Mouse (Mus musculus) cerebellum, adult 9-11 months (tissue): Measurements from ENCODE around the gene Vmn2r88.
"Not testable (repeated sequence)": the region's sequence is repeated elsewhere in the genome, so short reads cannot be mapped to it uniquely, and the experiment has no call there.

ENCODE experiments used
- DNase-seq: peaks from one replicate; pipeline ENCODE4 v3.0.0; 2022

The Vmn2r88 gene

DNA sequence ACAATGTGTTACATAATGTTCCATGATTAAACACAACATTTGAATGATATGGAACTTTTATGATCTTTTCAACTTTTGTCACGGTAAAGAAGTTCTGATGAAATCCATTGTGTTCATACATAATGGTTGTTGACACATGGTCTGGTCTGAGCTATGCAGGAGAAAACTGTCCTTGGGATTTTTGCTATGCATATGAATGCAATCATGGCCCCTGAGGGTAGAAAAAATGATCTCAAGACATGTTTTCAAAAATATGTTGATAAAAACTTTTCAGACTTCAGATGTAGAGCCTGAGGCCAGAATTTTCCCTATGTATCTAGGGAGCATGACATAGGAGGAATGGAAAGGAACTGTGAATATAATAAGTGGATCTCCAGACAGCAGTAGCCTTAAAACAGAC is at the start of gene Vmn2r88:
Gene Vmn2r88 (plus strand): TSS at position 301 of the 400 bp plus-strand sequence.
- no peak for DNase-seq

DNA sequence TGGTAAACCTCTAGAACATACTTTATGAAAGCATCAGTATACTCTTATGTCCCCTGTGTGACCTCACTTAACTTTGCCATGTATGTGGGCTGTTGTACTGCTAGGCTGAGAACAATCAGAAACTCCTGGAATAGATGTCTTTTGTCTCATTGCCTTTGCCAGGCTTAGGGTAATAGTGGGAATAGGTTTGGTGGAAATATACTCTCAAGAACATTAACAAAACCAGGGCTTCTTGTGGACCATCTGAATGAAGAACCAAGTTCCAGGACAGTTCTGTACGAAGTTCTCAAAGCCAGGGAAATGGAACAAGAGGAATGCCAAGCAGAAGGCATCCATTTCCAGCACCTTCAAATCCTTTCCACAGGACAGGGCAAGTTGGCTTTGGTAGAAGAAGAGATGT is 49.2 kb upstream of the Vmn2r88 start, which contains the start of gene Gm7247:
Gene Gm7247 (plus strand): TSS at position 301 of the 400 bp plus-strand sequence.
- DNase-seq = no peak

DNA sequence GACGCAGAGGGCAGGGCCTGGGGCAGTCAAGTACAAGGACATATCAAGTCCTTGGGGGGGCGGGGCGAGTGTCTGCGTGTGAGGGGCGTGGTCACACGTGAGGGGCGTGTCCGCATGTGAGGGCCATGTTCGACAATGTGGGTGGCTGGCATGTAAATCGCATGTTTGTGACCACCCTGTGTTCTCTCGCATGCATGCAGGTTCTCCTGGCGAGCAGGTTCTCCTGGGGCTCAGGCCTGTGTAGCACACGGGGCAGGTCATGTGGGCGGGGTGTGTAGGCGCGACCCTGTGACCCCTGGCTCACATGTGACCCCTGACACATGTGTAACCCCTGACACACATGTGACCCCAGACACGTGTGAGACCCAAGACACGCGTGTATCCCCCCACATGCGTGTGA is 27.8 kb upstream of the Vmn2r88 start:
- DNase-seq = no peak

DNA sequence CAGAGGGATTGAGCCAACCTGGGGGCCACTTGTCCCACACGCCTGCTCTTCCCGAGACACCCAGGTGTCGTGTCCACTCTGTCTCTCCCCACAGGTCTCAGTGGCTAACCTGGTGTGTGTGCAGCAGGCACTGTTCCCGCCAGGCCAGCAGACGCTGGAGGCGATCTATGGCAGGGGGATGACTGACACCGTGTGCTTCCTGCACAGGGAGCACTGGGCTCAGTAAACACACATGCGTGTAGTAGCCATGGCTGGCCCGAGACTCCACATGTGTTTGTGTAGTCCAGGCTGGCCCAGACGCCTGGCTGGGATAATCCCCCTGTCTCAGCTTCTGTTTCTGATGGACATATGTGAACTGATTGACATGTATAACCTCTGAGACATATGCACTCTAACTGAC is 26.3 kb upstream of the Vmn2r88 start:
- no peak for DNase-seq

DNA sequence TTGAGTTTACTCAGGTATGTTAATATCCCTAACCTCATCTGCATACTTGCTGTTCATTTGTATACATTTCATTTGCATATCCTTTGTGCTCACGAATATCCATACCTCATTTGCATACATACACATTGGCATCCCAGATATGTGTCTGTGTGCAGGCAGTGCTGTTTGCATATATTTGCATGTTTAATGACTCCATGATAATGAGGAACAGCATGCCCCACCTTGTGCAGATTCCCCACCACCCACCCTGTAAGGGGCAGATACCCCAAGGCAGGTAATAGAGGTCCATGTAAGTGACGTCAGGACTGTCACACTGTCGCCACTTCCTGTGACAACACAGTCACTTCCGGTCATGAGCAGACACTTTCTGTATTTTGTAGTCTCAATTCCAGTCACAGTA is 24.9 kb upstream of the Vmn2r88 start:
- DNase-seq = no peak

DNA sequence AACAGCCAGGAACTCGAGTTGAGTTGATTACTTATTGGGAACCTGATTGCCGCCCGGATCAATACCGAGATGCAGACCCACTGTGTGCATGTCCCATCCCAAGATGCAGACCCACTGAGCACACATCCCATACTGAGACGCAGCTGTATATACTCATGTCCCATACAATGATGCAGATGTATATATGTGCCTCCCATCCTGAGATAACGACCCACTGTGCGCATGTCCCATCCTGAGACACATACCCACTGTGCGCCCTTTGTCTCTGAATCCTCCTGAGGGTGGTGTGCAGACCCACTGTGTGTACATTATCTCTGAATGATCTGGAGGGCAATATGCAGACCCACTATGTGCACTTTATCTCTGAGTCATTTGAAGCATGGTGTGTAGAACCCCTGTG is 22.9 kb upstream of the Vmn2r88 start:
- DNase-seq = no peak

DNA sequence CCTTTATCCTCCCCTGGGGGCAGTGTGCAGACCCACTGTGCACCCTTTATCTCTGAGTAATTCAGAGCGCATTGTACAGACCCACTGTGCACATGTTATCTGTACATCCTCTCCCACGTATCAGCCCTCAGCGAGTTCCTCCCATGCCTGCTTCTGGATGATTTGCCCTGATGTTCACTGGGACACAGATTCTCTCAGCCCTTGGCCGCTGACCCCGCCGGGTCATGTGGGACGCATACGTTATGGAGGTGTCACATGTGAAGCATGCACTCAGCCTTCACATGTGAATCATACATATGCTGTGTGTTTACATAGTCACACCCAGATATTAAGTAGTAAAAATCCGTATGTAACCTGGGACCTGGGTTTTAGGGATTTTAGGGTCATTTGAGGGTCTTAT is 22.4 kb upstream of the Vmn2r88 start:
- no peak for DNase-seq

DNA sequence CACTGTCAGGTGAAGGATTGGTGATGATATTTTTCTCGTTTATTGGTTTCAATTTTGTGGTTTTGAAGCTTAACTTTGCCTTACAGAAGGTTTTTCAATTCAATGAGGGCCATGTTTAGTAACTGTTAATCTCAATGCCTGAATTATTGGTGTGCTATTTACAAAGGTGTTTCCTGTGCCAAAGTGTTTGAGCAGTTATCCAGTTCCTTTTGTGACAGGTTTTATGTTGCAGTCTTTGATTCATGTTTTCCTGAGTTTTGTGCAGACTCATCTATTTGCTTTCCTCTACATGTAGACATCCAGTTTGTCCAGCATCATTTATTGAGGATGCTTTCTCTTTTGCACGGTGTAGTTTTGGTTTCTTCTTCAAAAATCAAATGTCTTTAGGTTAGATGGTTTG is 13.3 kb downstream of the Vmn2r88 start:
- no peak for DNase-seq

DNA sequence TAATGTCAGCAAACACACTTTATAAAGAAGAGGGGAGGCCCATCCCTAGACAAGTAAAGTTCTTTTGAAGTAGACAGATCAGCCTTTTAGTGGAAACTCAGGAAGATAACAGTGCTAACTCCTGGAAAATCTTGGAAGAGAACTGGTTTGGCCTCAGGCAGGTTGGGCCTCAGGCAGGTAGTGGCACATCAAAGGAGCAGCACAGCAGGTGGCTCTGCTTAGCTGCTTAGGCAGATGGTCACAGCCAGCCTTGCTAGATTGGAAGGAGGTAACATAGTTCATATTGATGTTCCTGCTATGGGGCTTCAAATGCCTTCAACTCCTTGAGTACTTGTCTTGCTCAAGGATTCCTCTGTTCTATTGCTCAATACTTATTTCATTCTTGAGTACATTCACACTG is 19.5 kb downstream of the Vmn2r88 start:
- DNase-seq = not testable (repeated sequence)

DNA sequence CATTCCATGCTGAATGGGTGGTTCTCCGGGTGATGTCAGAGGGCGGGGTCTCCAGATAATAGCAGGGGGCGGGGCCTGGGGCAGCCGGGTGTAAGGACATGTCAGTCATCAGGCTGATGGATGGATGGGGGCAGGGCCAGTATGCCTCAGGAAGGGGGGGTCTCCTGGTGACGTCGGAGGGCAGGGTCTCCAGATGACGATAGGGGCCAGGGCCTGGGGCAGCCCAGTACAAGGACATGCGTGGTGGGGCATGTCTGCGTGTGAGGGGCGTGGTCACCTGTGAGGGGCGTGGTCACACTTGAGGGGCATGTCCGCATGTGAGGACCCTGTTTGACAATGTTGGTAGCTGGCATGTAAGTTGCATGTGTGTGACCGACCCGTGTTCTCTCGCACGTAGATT is 23.9 kb downstream of the Vmn2r88 start:
- no peak for DNase-seq

DNA sequence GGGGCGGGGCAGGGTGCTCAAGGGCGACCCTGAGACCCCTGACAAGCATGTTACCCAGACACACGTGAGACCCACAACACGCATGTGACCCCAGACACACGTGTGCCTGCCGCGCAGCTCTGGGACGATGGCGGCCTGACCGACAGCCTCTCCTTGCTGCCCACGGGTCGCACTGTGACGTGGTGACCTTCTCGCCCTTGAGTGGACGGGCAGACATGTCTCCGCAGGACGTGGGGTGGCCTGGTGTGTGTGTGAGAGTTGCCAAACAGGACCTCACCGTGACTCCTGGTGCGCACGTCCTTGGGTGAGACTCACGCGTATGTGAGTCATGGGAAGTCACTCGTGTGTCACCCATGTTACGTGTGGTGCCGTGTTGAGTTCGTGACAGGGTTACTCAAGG is 24.4 kb downstream of the Vmn2r88 start:
- DNase-seq = no peak

DNA sequence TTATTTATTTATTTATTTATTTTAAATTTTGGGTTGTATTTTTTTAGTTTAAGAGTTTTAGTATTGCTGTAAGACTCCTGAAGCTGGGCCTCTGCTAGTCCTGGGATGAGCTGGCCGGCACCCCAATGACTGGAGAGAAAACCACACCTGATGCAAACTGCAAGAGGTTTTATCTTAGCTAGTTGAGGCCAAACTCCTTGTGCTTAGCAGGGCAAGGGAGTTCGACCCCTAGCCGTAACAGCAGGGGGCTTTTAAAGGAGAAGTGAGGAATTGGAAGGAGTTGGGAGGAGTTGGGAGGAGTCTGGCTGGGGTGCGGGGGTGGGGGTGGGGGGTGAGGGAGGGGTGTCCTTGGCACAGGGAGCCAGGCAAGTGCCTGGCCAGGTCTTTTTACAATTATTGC is 28.3 kb downstream of the Vmn2r88 start:
- DNase-seq = no peak

DNA sequence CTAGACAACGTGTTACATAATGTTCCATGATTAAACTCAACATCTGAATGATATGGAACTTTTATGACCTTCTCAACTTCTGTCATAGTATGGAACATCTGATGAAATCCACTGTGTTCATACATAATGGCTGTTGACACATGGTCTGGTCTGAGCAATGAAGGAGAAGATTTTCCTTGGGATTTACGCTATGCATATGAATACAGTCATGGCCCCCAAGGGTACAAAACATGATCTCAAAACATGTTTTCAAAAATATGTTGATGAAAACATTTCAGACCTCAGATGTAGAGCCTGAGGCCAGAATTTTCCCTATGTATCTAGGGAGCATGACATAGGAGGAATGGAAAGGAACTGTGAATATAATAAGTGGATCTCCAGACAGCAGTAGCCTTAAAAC is 40.9 kb downstream of the Vmn2r88 start, which contains the start of gene Vmn2r89:
Gene Vmn2r89 (plus strand): TSS at position 301 of the 400 bp plus-strand sequence.
- DNase-seq = not testable (repeated sequence)
